Mouse (Mus musculus): Measurements from ENCODE around the gene Acad8. TPM values are rescaled to one million over a fixed set of nuclear protein-coding genes. Genes with fewer than 3 reads are reported as not detected.

The Acad8 gene
- 15.4 and 17.0 TPM in 2 replicates for total RNA-seq (2014; fragmentation: Nextera tagmentation)
- 12.5 and 14.4 TPM in 2 replicates for total RNA-seq (2017)
- 1.1 and 1.2 TPM in 2 replicates for polyA plus RNA-seq (2012)

DNA sequence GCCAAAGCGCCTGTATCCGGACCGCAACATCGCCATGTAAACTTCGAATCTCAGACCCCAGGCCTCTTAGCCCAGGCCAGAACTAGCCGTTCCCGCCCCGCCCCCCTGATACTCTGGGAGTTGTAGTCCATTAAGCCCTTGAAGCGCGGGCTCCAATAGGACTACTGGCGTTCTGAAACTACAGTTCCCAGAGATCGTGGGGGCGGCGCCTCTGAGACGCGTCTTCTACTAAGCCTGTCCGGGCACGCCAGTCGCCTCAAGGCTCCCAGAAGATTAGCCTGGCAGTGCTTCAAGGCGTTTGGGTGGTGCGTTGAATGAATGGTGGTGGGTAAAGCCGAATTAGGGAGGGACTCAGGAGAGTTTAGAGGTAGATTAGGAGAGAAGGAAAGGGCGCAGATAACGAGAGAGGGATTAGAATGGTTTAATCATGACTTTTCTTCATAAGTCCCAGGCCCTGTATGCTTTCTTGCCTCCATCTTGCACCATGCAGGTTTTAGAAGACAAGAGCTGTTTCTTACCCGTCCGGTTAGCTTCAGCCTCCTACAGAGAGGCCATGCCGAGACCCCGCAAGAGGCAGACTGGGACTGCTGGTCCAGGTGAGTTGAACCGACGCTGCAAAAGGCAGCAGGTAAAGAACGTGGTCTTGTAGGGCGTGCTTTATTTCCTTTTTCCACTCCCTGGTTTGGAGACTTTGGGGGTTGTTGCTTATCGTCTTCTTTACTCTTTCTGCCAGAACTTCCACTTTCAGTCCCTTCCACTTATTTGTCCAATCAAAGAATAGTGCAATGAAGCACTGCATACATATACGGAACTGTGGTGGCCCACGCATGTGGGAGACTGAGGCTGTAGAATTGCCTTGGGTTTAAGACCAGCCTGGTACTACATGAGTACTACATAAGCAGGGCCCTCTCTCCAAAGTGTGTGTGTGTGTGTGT is at the start of gene Acad8, which contains the start of gene Thyn1:
TSS of gene Acad8 (minus strand) at position 106 of the 935 bp plus-strand sequence.
TSS of gene Thyn1 (plus strand) at position 250 of the 935 bp plus-strand sequence.
- ATAC-seq (ENCODE audit: extremely low read depth, insufficient number of reproducible peaks, low FRiP score, poor library complexity, severe bottlenecking) = peak; percentile 97
- peak within 1 kb of the TSS; percentile 84 for H3K4me3 ChIP-seq (ENCODE audit: low read depth, low read length)
- H3K36me3 ChIP-seq (replicated peaks) = peaks cover 48% of the 10 kb centered on the region
- peaks cover 24% of the 10 kb centered on the region for H3K4me1 ChIP-seq (ENCODE audit: insufficient read depth, low read depth, low read length)
- H3K9me3 ChIP-seq (replicated peaks) = no peaks in the 10 kb centered on the region
- DNase-seq (ENCODE audit: low spot score) = peak; percentile 82
- H3K27me3 ChIP-seq (ENCODE audit: insufficient read depth, low read length) = no peaks in the 10 kb centered on the region
- no peak for TF ChIP-seq POLR2AphosphoS5 (IDR thresholded peaks at IDR 0.05; ENCODE audit: insufficient replicate concordance, low read depth, low read length)

DNA sequence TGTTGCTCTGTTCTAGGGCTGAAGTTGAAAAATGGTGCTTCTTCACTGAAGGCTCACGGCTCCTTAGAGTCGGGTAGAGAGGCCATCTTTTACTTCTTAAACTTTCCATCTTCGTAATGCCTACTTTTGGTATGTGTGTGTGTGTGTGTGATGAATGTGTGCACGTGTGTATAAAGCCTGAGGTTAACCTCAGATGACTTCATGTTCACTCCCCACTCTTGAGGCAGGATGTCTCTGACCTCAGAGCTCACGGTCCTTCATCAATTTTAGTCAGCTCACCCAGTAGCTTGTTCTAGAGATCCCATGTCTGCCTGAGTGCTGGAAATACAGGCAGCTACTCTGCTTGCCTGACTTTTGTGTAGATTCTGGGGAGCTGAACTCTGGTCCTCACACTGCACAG is 44.5 kb upstream of the Acad8 start:
- ATAC-seq (ENCODE audit: extremely low read depth, insufficient number of reproducible peaks, low FRiP score, poor library complexity, severe bottlenecking) = no peak
- H3K36me3 ChIP-seq (replicated peaks) = peaks cover 96% of the 10 kb centered on the region
- TF ChIP-seq GATA2 (IDR thresholded peaks at IDR 0.05; ENCODE audit: borderline replicate concordance, low read depth, low read length) = no peak
- TF ChIP-seq GATA1 (IDR thresholded peaks at IDR 0.05; ENCODE audit: borderline replicate concordance, low read length) = no peak
- no peak for TF ChIP-seq CTCF (IDR thresholded peaks at IDR 0.05; ENCODE audit: low read depth, low read length)
- TF ChIP-seq TAL1 (conservative IDR thresholded peaks at IDR 0.05; ENCODE audit: low read depth, low read length) = no peak
- no peak for TF ChIP-seq POLR2AphosphoS5 (IDR thresholded peaks at IDR 0.05; ENCODE audit: insufficient replicate concordance, low read depth, low read length)

GRCm38 (mm10) chr9:27030763-27031100 is 31.4 kb upstream of the Acad8 start:
- no peak for DNase-seq (ENCODE audit: low spot score)
- Histone ChIP-seq H3K9me3 (replicated peaks) (no peaks in the 10 kb centered on the region), H3K27me3 (ENCODE audit: insufficient read depth, low read length) (no peaks in the 10 kb centered on the region), H3K36me3 (replicated peaks) (peaks cover 47% of the 10 kb centered on the region), H3K4me3 (ENCODE audit: low read depth, low read length) (peak overlapping the region; percentile 100), H3K4me1 (ENCODE audit: insufficient read depth, low read depth, low read length) (peaks cover 63% of the 10 kb centered on the region)
- ATAC-seq (ENCODE audit: extremely low read depth, insufficient number of reproducible peaks, low FRiP score, poor library complexity, severe bottlenecking) = no peak
- no peak for TF ChIP-seq CTCF (IDR thresholded peaks at IDR 0.05; ENCODE audit: low read depth, low read length)
- no peak for TF ChIP-seq GATA1 (IDR thresholded peaks at IDR 0.05; ENCODE audit: borderline replicate concordance, low read length)
- TF ChIP-seq TAL1 (conservative IDR thresholded peaks at IDR 0.05; ENCODE audit: low read depth, low read length) = no peak
- no peak for TF ChIP-seq GATA2 (IDR thresholded peaks at IDR 0.05; ENCODE audit: borderline replicate concordance, low read depth, low read length)
- TF ChIP-seq POLR2AphosphoS5 (IDR thresholded peaks at IDR 0.05; ENCODE audit: insufficient replicate concordance, low read depth, low read length) = no peak

More for the DNA sequence above, 44.5 kb upstream of the Acad8 start:
- Histone ChIP-seq H3K9me3 (replicated peaks) (no peaks in the 10 kb centered on the region), H3K27me3 (ENCODE audit: insufficient read depth, low read length) (no peaks in the 10 kb centered on the region), H3K4me1 (ENCODE audit: insufficient read depth, low read depth, low read length) (no peaks in the 10 kb centered on the region), H3K4me3 (ENCODE audit: low read depth, low read length) (no peak overlapping the region)
- DNase-seq (ENCODE audit: low spot score) = no peak

- H3K4me3 ChIP-seq (ENCODE audit: low read depth, low read length) = peak within 1 kb of the TSS; percentile 100
- peaks cover 43% of the 10 kb centered on the region for H3K36me3 ChIP-seq (replicated peaks)
- H3K4me1 ChIP-seq (ENCODE audit: insufficient read depth, low read depth, low read length) = peaks cover 62% of the 10 kb centered on the region
- peak; percentile 89 for DNase-seq (ENCODE audit: low spot score)
- H3K27me3 ChIP-seq (ENCODE audit: insufficient read depth, low read length) = no peaks in the 10 kb centered on the region
- peak; percentile 91 for ATAC-seq (ENCODE audit: extremely low read depth, insufficient number of reproducible peaks, low FRiP score, poor library complexity, severe bottlenecking)
- no peaks in the 10 kb centered on the region for H3K9me3 ChIP-seq (replicated peaks)
- TF ChIP-seq TAL1 (conservative IDR thresholded peaks at IDR 0.05; ENCODE audit: low read depth, low read length) (no peak), GATA2 (IDR thresholded peaks at IDR 0.05; ENCODE audit: borderline replicate concordance, low read depth, low read length) (no peak), GATA1 (IDR thresholded peaks at IDR 0.05; ENCODE audit: borderline replicate concordance, low read length) (no peak), CTCF (IDR thresholded peaks at IDR 0.05; ENCODE audit: low read depth, low read length) (no peak), POLR2AphosphoS5 (IDR thresholded peaks at IDR 0.05; ENCODE audit: insufficient replicate concordance, low read depth, low read length) (no peak)
These were observed 30.7 kb upstream of the Acad8 start, which contains the start of the genes Vps26b and Ncapd3 for GRCm38 (mm10) chr9:27029828-27030762. TSS of gene Vps26b (minus strand) at chr9:27030065. TSS of gene Ncapd3 (plus strand) at chr9:27030175.

DNA sequence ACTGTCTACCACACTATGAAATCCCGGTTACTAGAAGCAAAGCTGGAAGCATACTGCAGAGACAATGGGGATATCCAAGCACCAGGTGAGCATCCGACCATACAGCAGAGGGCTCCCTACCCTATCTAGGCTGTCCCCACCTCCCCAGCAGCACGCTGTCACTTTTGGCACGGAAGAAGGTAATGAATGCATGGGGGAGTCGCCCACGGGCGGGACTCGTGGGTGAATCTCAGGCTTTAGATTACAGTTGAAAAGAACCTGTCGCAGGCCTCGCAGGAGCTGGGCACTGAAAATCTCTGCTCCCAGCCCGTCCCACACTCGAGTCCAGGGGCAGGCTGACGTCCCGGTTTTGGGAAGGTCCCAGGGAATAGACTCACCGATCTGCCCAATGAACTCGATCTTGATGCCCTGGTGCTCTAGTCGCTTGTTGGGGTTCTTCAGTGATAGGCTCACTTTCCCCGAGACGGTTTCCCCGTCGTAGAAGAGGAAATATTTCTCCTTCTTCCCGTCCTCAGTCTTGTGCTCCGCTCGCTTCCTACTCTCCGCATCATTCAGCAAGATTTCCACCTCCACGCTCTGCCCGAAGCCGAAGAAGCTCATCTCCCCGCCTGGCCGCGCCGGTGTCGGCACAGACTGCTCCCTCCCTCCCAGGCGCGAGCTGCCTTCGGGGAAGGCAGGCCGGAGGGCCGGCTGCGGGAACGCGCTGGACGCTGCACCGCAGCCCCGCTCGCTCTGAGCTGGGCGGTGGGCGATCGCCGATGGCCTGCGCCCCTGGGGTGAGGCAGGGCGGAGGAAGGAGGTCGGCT is 29.9 kb upstream of the Acad8 start:
- Histone ChIP-seq H3K9me3 (replicated peaks) (no peaks in the 10 kb centered on the region), H3K4me3 (ENCODE audit: low read depth, low read length) (peak overlapping the region; percentile 100), H3K27me3 (ENCODE audit: insufficient read depth, low read length) (no peaks in the 10 kb centered on the region), H3K4me1 (ENCODE audit: insufficient read depth, low read depth, low read length) (peaks cover 64% of the 10 kb centered on the region), H3K36me3 (replicated peaks) (peaks cover 41% of the 10 kb centered on the region)
- TF ChIP-seq TAL1 (conservative IDR thresholded peaks at IDR 0.05; ENCODE audit: low read depth, low read length) = no peak
- TF ChIP-seq GATA2 (IDR thresholded peaks at IDR 0.05; ENCODE audit: borderline replicate concordance, low read depth, low read length) = no peak
- TF ChIP-seq POLR2AphosphoS5 (IDR thresholded peaks at IDR 0.05; ENCODE audit: insufficient replicate concordance, low read depth, low read length) = no peak
- TF ChIP-seq CTCF (IDR thresholded peaks at IDR 0.05; ENCODE audit: low read depth, low read length) = no peak
- TF ChIP-seq GATA1 (IDR thresholded peaks at IDR 0.05; ENCODE audit: borderline replicate concordance, low read length) = no peak
- ATAC-seq (ENCODE audit: extremely low read depth, insufficient number of reproducible peaks, low FRiP score, poor library complexity, severe bottlenecking) = no peak
- DNase-seq (ENCODE audit: low spot score) = peak; percentile 33

All from G1E (cell line).